Mouse (Mus musculus) small intestine, adult 2 months (tissue): Measurements from ENCODE around the gene Slc16a14.

ENCODE experiments used
- CTCF ChIP-seq: fragments of 200-500 bp; IDR thresholded peaks from 2 replicates; pipeline ENCODE4 v1.5.1; 2012; ENCODE audit warnings: low read depth, mild to moderate bottlenecking, control low read depth, inconsistent platforms, low read length, moderate library complexity, mixed read lengths; ENCODE audit not compliant: insufficient replicate concordance, insufficient read length; ENCODE audit errors: extremely low read depth
- POLR2A ChIP-seq: fragments of 200-500 bp; IDR thresholded peaks from 2 replicates; pipeline ENCODE4 v1.6.1; 2012; ENCODE audit warnings: low read depth, mild to moderate bottlenecking, control low read depth, inconsistent platforms, low read length, moderate library complexity

DNA sequence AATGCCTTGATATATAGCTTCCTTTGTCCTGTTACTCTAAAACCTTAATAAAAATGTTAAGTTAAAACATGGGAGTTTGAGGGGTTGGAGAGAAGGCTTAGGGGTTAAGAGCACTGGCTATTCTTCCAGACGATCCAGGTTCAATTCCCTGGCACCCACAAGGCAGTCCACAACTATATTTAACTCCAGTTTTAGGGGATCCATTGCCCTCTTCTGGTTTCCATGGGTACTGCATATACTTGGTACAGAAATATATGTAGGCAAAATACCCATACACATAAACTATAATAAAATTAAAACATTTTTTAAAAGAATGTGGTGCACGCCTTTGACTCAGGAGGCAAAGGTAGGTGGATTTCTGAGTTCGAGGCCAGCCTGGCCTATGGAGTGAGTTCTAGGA lies 49.8 kb downstream of the Slc16a14 start:
- TF ChIP-seq CTCF: no peak
- no peak for TF ChIP-seq POLR2A
